Mouse (Mus musculus) embryonic facial prominence, embryonic 11.5 days (tissue): ENCODE measurements around the gene Keg1. TPM values are rescaled to one million over a fixed set of nuclear protein-coding genes. Genes with fewer than 3 reads are reported as not detected.
"Not testable (repeated sequence)": the region's sequence is repeated elsewhere in the genome, so short reads cannot be mapped to it uniquely, and the experiment has no call there.

Source experiments
- ATAC-seq: fragments of 200-750 bp; cut with Nextera tagmentation; replicated peaks from 2 replicates; pipeline ENCODE4 v1.8.0; 2017; ENCODE audit warnings: low read depth; ENCODE audit not compliant: insufficient number of reproducible peaks, low FRiP score, low TSS enrichment
- DNase-seq: peaks from one replicate; pipeline ENCODE4 v3.0.0-alpha.2; 2015; ENCODE audit warnings: low spot score
- H3K27ac ChIP-seq: fragments of 300-500 bp; sonication (generic); replicated peaks from 2 replicates; pipeline ENCODE4 v1.5.1; 2014; ENCODE audit warnings: mild to moderate bottlenecking, low read depth, low read length, control low read depth
- H3K27me3 ChIP-seq: fragments of 300-500 bp; sonication (generic); 2 replicates; pipeline ENCODE4 v1.6.1; 2014; ENCODE audit warnings: mild to moderate bottlenecking, low read length, moderate library complexity, mixed read lengths; ENCODE audit not compliant: control insufficient read depth, insufficient read depth
- H3K36me3 ChIP-seq: fragments of 300-500 bp; sonication (generic); replicated peaks from 2 replicates; pipeline ENCODE4 v1.6.1; 2014; ENCODE audit warnings: low read depth, mild to moderate bottlenecking, low read length, moderate library complexity, mixed read lengths; ENCODE audit not compliant: control insufficient read depth, insufficient read depth
- H3K4me1 ChIP-seq: fragments of 300-500 bp; sonication (generic); 2 replicates; pipeline ENCODE4 v1.6.1; 2014; ENCODE audit warnings: low read length, mixed read lengths; ENCODE audit not compliant: control insufficient read depth, insufficient read depth
- H3K4me2 ChIP-seq: fragments of 300-500 bp; sonication (generic); 2 replicates; pipeline ENCODE4 v1.6.1; 2014; ENCODE audit warnings: low read depth, mild to moderate bottlenecking, control low read depth, low read length, moderate library complexity
- H3K4me3 ChIP-seq: fragments of 300-500 bp; sonication (generic); 2 replicates; pipeline ENCODE4 v1.5.1; 2014; ENCODE audit warnings: low read depth, low read length, control low read depth
- H3K9ac ChIP-seq: fragments of 300-500 bp; sonication (generic); replicated peaks from 2 replicates; pipeline ENCODE4 v1.6.1; 2014; ENCODE audit warnings: mild to moderate bottlenecking, control low read depth, low read length
- H3K9me3 ChIP-seq: fragments of 300-500 bp; sonication (generic); replicated peaks from 2 replicates; pipeline ENCODE4 v1.6.1; 2016; ENCODE audit warnings: mild to moderate bottlenecking, low read length, inconsistent platforms, mixed read lengths; ENCODE audit not compliant: control insufficient read depth
- WGBS: fragments of 180-500 bp; shearing (Covaris S2); extraction: QIAGEN DNeasy Blood & Tissue Kit; methylation state at CpG from one replicate; pipeline ENCODE4 v1.1.7; 2014; 5-methylcytosine and 5-hydroxymethylcytosine counted together
- polyA plus RNA-seq: library from polyadenylated mRNA; unstranded; fragments of >200 nt; fragmentation: Nextera tagmentation; extraction: Ambion mirVana; gene quantifications from 2 replicates; pipeline ENCODE4 v1.2.1, GENCODE M21; 2014

Keg1 gene
- polyA plus RNA-seq: not detected in 2 replicates

DNA sequence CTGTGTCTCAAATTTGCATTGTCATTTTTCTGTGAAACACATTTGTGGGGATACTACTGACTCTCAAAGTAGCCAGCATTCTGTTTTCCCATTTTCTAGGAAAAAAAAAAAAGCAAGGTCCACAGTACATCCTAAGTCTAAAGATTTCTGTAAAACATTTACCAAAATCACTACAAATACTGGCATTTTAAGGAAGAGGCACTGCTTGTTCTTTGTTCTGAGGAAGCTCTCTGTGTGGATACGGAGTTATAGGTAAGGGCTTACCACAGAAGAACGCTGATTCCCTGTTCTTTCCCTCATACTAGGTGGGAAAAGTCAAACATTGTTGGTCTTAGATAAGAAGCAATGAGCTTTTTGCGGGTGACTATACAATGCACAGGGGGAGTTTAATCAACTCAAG is at the start of gene Keg1:
TSS of gene Keg1 (plus strand) at position 197 of the 400 bp plus-strand sequence.
- H3K36me3 ChIP-seq: no peaks in the 10 kb centered on the region
- H3K9me3 ChIP-seq: no peaks in the 10 kb centered on the region
- H3K4me1 ChIP-seq: no peaks in the 10 kb centered on the region
- no peak within 1 kb of the TSS for H3K9ac ChIP-seq
- DNase-seq: no peak
- ATAC-seq: no peak
- H3K4me2 ChIP-seq: no peak within 1 kb of the TSS
- H3K4me3 ChIP-seq: no peak within 1 kb of the TSS
- WGBS: 82% methylated on average over 3 of the region's 3 CpGs
- no peaks in the 10 kb centered on the region for H3K27me3 ChIP-seq
- no peak within 1 kb of the TSS for H3K27ac ChIP-seq

DNA sequence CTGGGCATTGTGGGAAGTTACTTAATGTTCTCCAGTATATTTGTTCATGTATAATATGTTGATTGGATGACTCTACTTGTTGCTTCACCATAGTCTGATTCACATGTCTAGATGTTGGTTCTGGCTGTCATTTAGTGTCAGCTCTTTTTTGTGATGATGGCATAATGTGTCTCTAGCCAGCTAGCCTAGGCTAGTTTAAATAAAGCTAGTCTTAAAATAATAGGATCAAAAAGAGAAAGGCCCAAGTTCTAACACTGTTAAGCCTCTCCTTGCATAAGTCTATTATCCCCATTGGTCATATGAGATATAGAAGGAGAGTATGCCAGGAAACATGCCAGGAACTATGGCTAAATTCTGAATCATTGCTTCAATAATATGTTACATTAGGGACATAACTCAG is 46.1 kb upstream of the Keg1 start:
- Histone ChIP-seq H3K36me3 (no peaks in the 10 kb centered on the region), H3K4me3 (no peak overlapping the region), H3K9ac (no peak overlapping the region), H3K4me2 (no peak overlapping the region), H3K27ac (no peak overlapping the region), H3K9me3 (no peaks in the 10 kb centered on the region), H3K27me3 (no peaks in the 10 kb centered on the region), H3K4me1 (no peaks in the 10 kb centered on the region)
- ATAC-seq (no peak), DNase-seq (no peak)

DNA sequence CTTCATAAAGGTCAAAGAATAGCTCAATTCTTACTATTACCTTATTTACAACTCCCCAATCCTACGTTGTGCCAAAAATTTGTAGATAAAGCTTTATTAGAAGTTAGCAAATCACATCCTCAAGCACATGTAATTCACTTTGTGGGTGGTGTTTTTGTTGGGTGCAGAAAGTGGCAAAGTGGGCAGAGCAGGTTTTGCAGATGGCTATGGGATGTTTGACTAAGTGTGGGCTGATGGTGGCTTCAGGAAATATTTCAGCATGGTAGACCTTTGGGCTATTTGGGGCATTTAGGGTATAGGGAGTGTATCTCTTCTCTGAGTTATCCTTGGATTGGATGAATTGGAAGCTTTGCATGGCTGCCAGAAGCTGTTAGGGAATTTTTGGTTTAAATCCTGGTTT is 29.4 kb upstream of the Keg1 start:
- Histone ChIP-seq H3K9me3 (no peaks in the 10 kb centered on the region), H3K4me1 (no peaks in the 10 kb centered on the region), H3K9ac (no peak overlapping the region), H3K27ac (no peak overlapping the region), H3K4me3 (no peak overlapping the region), H3K27me3 (no peaks in the 10 kb centered on the region), H3K4me2 (no peak overlapping the region), H3K36me3 (no peaks in the 10 kb centered on the region)
- DNase-seq (no peak), ATAC-seq (no peak)
- 73% methylated on average over 1 of the region's 1 CpGs for WGBS

DNA sequence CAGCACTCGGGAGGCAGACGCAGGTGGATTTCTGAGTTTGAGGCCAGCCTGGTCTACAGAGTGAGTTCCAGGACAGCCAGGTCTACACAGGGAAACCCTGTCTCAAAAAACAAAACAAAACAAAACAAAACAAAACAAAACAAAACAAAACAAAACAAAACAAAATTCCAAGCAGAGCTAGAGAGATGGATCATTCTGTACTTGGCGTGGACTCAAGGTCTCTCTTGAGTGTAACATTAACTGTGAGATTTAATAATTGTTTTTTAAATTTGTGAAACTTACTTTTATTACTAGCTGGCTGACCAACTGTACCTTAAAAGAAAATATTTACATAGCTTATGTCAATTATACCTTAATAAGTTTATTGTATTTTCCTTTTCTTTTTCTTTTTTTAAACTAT is 27.0 kb upstream of the Keg1 start:
- not testable (repeated sequence) for H3K4me1 ChIP-seq, H3K9me3 ChIP-seq, H3K36me3 ChIP-seq, DNase-seq, H3K4me3 ChIP-seq, H3K27me3 ChIP-seq, H3K9ac ChIP-seq, H3K27ac ChIP-seq, H3K4me2 ChIP-seq, ATAC-seq
- WGBS: 88% methylated on average over 3 of the region's 3 CpGs

DNA sequence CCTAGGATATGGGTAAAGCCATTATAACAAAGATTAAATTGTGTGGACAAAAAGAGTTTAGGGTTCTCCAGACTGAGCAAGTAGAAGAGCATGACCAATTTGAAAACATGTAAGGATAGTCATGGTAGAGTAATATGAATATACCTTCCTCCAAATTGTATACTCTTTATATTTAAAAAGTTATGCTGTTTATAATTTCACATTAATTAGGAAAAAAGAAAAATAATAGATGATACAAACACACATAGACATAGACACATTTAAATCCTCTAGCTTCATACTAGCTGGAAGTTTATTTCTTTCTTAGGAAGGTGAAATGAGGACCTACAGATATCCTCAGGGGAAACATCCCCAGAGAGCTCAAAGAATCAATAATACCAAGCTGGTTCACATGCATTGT is 25.4 kb upstream of the Keg1 start, which contains the start of gene Olfr1442:
TSS of gene Olfr1442 (plus strand) at position 301 of the 400 bp plus-strand sequence.
- no peak for ATAC-seq
- no peak for DNase-seq
- H3K4me1 ChIP-seq: no peaks in the 10 kb centered on the region
- no peak within 1 kb of the TSS for H3K4me3 ChIP-seq
- H3K27me3 ChIP-seq: no peaks in the 10 kb centered on the region
- H3K27ac ChIP-seq: no peak within 1 kb of the TSS
- no peak within 1 kb of the TSS for H3K4me2 ChIP-seq
- no peaks in the 10 kb centered on the region for H3K9me3 ChIP-seq
- H3K9ac ChIP-seq: no peak within 1 kb of the TSS
- no peaks in the 10 kb centered on the region for H3K36me3 ChIP-seq

DNA sequence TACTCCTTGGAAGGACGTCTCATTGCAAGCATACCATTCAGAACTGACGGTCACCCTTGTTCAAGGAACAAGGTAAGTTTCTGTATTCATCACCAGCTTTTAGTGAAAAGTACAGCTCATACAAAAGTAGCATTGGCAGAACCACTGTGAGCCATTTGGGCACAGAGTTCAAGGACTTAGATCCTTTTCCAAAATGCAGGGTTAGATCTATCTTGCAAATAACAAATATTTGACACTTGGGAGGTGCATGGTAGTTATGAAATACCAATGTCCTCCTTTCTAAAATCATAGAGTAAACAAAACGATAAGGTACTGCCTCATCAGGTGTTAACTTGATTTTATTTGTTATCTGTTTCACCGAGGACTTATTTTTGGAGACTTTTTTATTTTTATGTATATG is 24.5 kb upstream of the Keg1 start:
- Histone ChIP-seq H3K4me3 (no peak overlapping the region), H3K4me1 (no peaks in the 10 kb centered on the region), H3K36me3 (no peaks in the 10 kb centered on the region), H3K27ac (no peak overlapping the region), H3K27me3 (no peaks in the 10 kb centered on the region), H3K9me3 (no peaks in the 10 kb centered on the region), H3K4me2 (no peak overlapping the region), H3K9ac (no peak overlapping the region)
- DNase-seq (no peak), ATAC-seq (no peak)
- WGBS: 82% methylated on average over 4 of the region's 4 CpGs

DNA sequence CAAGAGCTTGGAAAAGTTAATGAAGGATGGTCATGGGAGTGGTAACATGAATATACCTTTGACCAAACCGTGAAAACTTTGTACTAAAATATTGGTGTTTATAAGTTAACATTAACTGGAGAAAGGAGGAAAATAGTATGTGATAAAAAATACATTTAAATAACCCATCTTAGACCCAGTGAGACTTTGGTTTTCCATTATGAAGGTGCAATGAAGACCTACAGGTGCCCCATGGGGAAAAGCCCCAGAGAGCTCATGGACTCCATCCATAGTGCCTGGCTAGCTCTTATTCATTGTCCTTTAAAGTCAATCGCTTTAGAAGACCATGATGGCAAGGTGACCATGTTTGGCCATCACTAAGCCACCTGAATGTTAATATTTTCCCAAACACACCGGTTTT is 17.8 kb upstream of the Keg1 start, which contains the start of gene Olfr1443:
TSS of gene Olfr1443 (plus strand) at position 301 of the 400 bp plus-strand sequence.
- H3K4me2 ChIP-seq: no peak within 1 kb of the TSS
- no peak within 1 kb of the TSS for H3K4me3 ChIP-seq
- no peaks in the 10 kb centered on the region for H3K9me3 ChIP-seq
- no peak within 1 kb of the TSS for H3K27ac ChIP-seq
- H3K36me3 ChIP-seq: no peaks in the 10 kb centered on the region
- no peaks in the 10 kb centered on the region for H3K4me1 ChIP-seq
- H3K9ac ChIP-seq: no peak within 1 kb of the TSS
- ATAC-seq: no peak
- DNase-seq: no peak
- WGBS: 71% methylated on average over 3 of the region's 3 CpGs
- no peaks in the 10 kb centered on the region for H3K27me3 ChIP-seq

DNA sequence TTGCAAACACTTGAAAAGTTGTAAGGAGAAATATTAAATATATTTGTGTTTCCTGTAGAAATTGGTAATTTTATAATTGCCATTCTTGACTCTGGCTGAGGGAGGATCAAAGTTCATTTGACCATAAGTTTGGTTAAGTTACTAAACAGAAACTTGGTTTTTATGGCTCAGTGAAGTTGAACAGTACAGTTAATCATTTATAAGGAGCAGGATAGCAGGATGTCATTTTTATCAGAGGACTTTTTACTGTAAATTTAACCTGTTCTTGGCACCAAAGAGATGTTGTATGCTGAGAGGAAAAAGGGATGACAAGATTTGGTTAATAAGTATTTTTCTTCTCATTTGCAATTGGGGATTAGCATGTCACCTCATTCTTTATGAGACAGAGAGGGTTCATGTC is 10.9 kb upstream of the Keg1 start:
- Histone ChIP-seq H3K4me1 (no peaks in the 10 kb centered on the region), H3K36me3 (no peaks in the 10 kb centered on the region), H3K9ac (no peak overlapping the region), H3K27me3 (no peaks in the 10 kb centered on the region), H3K27ac (no peak overlapping the region), H3K9me3 (no peaks in the 10 kb centered on the region), H3K4me3 (no peak overlapping the region), H3K4me2 (no peak overlapping the region)
- DNase-seq: no peak
- ATAC-seq: no peak
